Mouse (Mus musculus): Measurements from ENCODE around the gene Flcn.

Gene Flcn

GRCm38 (mm10) chr11:59805656-59806055 lies 4.2 kb downstream of the Flcn start:
- DNase-seq (ENCODE audit: extremely low spot score, low spot score) = no peak

GRCm38 (mm10) chr11:59805256-59805655 lies 4.6 kb downstream of the Flcn start:
- DNase-seq (ENCODE audit: extremely low spot score, low spot score) = no peak

GRCm38 (mm10) chr11:59804409-59805110 lies 5.3 kb downstream of the Flcn start:
- DNase-seq (ENCODE audit: extremely low spot score, low spot score) = no peak

GRCm38 (mm10) chr11:59803516-59803915 lies 6.3 kb downstream of the Flcn start:
- no peak for DNase-seq (ENCODE audit: extremely low spot score, low spot score)

- no peak for DNase-seq (ENCODE audit: extremely low spot score, low spot score)
Observed at GRCm38 (mm10) chr11:59801881-59802280, 7.9 kb downstream of the Flcn start.

GRCm38 (mm10) chr11:59800412-59800811 lies 9.4 kb downstream of the Flcn start:
- DNase-seq (ENCODE audit: extremely low spot score, low spot score) = no peak

GRCm38 (mm10) chr11:59793390-59793789 lies 16.4 kb downstream of the Flcn start:
- no peak for DNase-seq (ENCODE audit: extremely low spot score, low spot score)

- no peak for DNase-seq (ENCODE audit: extremely low spot score, low spot score)
Observed at GRCm38 (mm10) chr11:59789311-59789710, 20.5 kb downstream of the Flcn start.

- DNase-seq (ENCODE audit: extremely low spot score, low spot score) = peak; percentile 65
Observed at GRCm38 (mm10) chr11:59787199-59787781, 22.5 kb downstream of the Flcn start, which contains the start of gene Pld6. Pld6 (minus strand) TSS chr11:59787645.

GRCm38 (mm10) chr11:59786444-59787198 lies 23.2 kb downstream of the Flcn start:
- DNase-seq (ENCODE audit: extremely low spot score, low spot score) = no peak

GRCm38 (mm10) chr11:59783591-59783990 lies 26.2 kb downstream of the Flcn start:
- no peak for DNase-seq (ENCODE audit: extremely low spot score, low spot score)

- no peak for DNase-seq (ENCODE audit: extremely low spot score, low spot score)
Observed at GRCm38 (mm10) chr11:59782091-59782590, 27.7 kb downstream of the Flcn start.

GRCm38 (mm10) chr11:59780241-59780640 lies 29.6 kb downstream of the Flcn start:
- DNase-seq (ENCODE audit: extremely low spot score, low spot score) = no peak

- DNase-seq (ENCODE audit: extremely low spot score, low spot score) = no peak
Observed at GRCm38 (mm10) chr11:59779406-59779805, 30.4 kb downstream of the Flcn start.

- no peak for DNase-seq (ENCODE audit: extremely low spot score, low spot score)
Observed at GRCm38 (mm10) chr11:59778874-59779223, 31.0 kb downstream of the Flcn start.

GRCm38 (mm10) chr11:59778181-59778873 lies 31.5 kb downstream of the Flcn start:
- DNase-seq (ENCODE audit: extremely low spot score, low spot score) = peak; percentile 71

- DNase-seq (ENCODE audit: extremely low spot score, low spot score) = no peak
Observed at GRCm38 (mm10) chr11:59777259-59777658, 32.6 kb downstream of the Flcn start.

- DNase-seq (ENCODE audit: extremely low spot score, low spot score) = no peak
Observed at GRCm38 (mm10) chr11:59775435-59776148, 34.2 kb downstream of the Flcn start.

- DNase-seq (ENCODE audit: extremely low spot score, low spot score) = no peak
Observed at GRCm38 (mm10) chr11:59774522-59774921, 35.3 kb downstream of the Flcn start.

GRCm38 (mm10) chr11:59772902-59773301 lies 36.9 kb downstream of the Flcn start:
- no peak for DNase-seq (ENCODE audit: extremely low spot score, low spot score)

GRCm38 (mm10) chr11:59772291-59772690 lies 37.5 kb downstream of the Flcn start:
- DNase-seq (ENCODE audit: extremely low spot score, low spot score) = no peak

Data from neural tube, embryonic 10.5 days (tissue).